Mouse (Mus musculus): ENCODE data around the gene B430306N03Rik.

GRCm38 (mm10) chr17:48278381-48278780 is 37.6 kb upstream of the B430306N03Rik start:
- TF ChIP-seq CTCF (IDR thresholded peaks at IDR 0.05; ENCODE audit: control insufficient read depth, insufficient read depth, insufficient read length) (no peak), MYOD1 (IDR thresholded peaks at IDR 0.05; ENCODE audit: control insufficient read depth, insufficient read length, low read depth) (no peak), FOSL1 (IDR thresholded peaks at IDR 0.05; ENCODE audit: insufficient read depth, low read length, poor library complexity, severe bottlenecking) (no peak), MAX (IDR thresholded peaks at IDR 0.05) (no peak), USF1 (IDR thresholded peaks at IDR 0.05; ENCODE audit: low read depth) (no peak), CEBPB (IDR thresholded peaks at IDR 0.05; ENCODE audit: low read depth) (no peak)
